Mouse (Mus musculus): Measurements from ENCODE around the gene Aplnr. TPM values are rescaled to one million over a fixed set of nuclear protein-coding genes. Genes with fewer than 3 reads are reported as not detected.

The Aplnr gene
- polyA plus RNA-seq, 1 experiment: not detected

DNA sequence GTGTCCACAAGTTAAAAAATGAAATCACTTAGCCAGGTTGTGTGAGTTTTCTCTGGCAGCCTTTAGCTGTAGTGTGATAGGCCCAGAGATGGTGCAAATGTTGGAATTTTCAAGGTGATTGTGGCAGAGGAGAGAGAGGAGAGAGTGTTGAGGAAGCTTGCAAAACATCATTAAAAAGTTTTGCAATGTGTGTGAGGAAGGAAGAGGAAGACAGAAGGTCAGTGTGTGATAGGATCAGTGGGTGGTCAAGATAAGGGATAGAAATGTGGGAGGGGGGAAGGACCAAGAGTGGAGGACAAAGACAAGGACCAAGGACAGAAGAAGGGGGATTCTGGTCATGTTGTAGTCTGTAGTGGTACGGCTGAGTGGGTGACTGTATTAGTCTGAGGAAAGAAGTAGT lies 14.3 kb downstream of the Aplnr start:
- no peaks in the 10 kb centered on the region for H3K27me3 ChIP-seq (replicated peaks)
- H3K4me1 ChIP-seq: no peaks in the 10 kb centered on the region
- H3K9me3 ChIP-seq: no peaks in the 10 kb centered on the region
- no peaks in the 10 kb centered on the region for H3K36me3 ChIP-seq (replicated peaks; ENCODE audit: low read length)
- H3K4me3 ChIP-seq (replicated peaks): no peak overlapping the region
- TF ChIP-seq GATA1 (IDR thresholded peaks at IDR 0.05; ENCODE audit: borderline replicate concordance, low read length): no peak
- TF ChIP-seq FLI1 (IDR thresholded peaks at IDR 0.05; ENCODE audit: low read length): no peak

DNA sequence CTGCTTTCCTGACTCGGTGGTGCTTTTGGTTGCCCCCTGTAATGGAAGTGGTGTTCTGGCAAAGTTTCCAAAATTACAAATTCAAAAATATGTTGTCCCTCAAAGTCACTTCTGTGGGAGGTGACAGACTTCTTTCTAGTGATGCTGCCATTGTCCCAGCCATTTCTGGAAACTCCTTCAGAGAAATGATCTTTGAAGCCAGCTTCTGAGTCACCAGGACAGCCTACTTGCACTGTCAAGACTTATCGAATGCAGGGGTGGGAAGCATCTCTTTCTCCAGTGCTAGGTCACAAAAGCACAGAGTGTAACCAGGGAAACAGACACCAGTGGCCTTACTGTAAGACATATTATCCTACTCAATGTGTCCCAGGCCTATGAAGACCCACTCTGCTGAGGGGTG lies 15.2 kb downstream of the Aplnr start:
- H3K9me3 ChIP-seq: no peaks in the 10 kb centered on the region
- no peak overlapping the region for H3K4me3 ChIP-seq (replicated peaks)
- no peak for TF ChIP-seq GATA1 (IDR thresholded peaks at IDR 0.05; ENCODE audit: borderline replicate concordance, low read length)
- no peak for TF ChIP-seq FLI1 (IDR thresholded peaks at IDR 0.05; ENCODE audit: low read length)
- no peaks in the 10 kb centered on the region for H3K4me1 ChIP-seq
- no peaks in the 10 kb centered on the region for H3K27me3 ChIP-seq (replicated peaks)
- no peaks in the 10 kb centered on the region for H3K36me3 ChIP-seq (replicated peaks; ENCODE audit: low read length)

- Histone ChIP-seq H3K36me3 (replicated peaks; ENCODE audit: low read length) (no peaks in the 10 kb centered on the region), H3K27me3 (replicated peaks) (no peaks in the 10 kb centered on the region), H3K4me3 (replicated peaks) (no peak overlapping the region), H3K4me1 (no peaks in the 10 kb centered on the region), H3K9me3 (no peaks in the 10 kb centered on the region)
- TF ChIP-seq FLI1 (IDR thresholded peaks at IDR 0.05; ENCODE audit: low read length) (no peak), GATA1 (IDR thresholded peaks at IDR 0.05; ENCODE audit: borderline replicate concordance, low read length) (no peak)
Observed at GRCm38 (mm10) chr2:85155334-85155733, 19.3 kb downstream of the Aplnr start.

- Histone ChIP-seq H3K4me1 (no peaks in the 10 kb centered on the region), H3K9me3 (no peaks in the 10 kb centered on the region), H3K27me3 (replicated peaks) (no peaks in the 10 kb centered on the region), H3K4me3 (replicated peaks) (no peak overlapping the region), H3K36me3 (replicated peaks; ENCODE audit: low read length) (no peaks in the 10 kb centered on the region)
- TF ChIP-seq FLI1 (IDR thresholded peaks at IDR 0.05; ENCODE audit: low read length): no peak
- no peak for TF ChIP-seq GATA1 (IDR thresholded peaks at IDR 0.05; ENCODE audit: borderline replicate concordance, low read length)
Observed at GRCm38 (mm10) chr2:85156136-85156535, 20.1 kb downstream of the Aplnr start.

- H3K27me3 ChIP-seq (replicated peaks): no peaks in the 10 kb centered on the region
Observed at GRCm38 (mm10) chr2:85157382-85157781, 21.4 kb downstream of the Aplnr start.

GRCm38 (mm10) chr2:85160901-85161637 lies 25.0 kb downstream of the Aplnr start:
- Histone ChIP-seq H3K4me1 (no peaks in the 10 kb centered on the region), H3K9me3 (no peaks in the 10 kb centered on the region), H3K36me3 (replicated peaks; ENCODE audit: low read length) (no peaks in the 10 kb centered on the region), H3K27me3 (replicated peaks) (no peaks in the 10 kb centered on the region), H3K4me3 (replicated peaks) (no peak overlapping the region)
- TF ChIP-seq GATA1 (IDR thresholded peaks at IDR 0.05; ENCODE audit: borderline replicate concordance, low read length): no peak
- no peak for TF ChIP-seq FLI1 (IDR thresholded peaks at IDR 0.05; ENCODE audit: low read length)

More at GRCm38 (mm10) chr2:85157382-85157781, 21.4 kb downstream of the Aplnr start:
- Histone ChIP-seq H3K4me3 (replicated peaks) (no peak overlapping the region), H3K9me3 (no peaks in the 10 kb centered on the region), H3K4me1 (no peaks in the 10 kb centered on the region), H3K36me3 (replicated peaks; ENCODE audit: low read length) (no peaks in the 10 kb centered on the region)
- TF ChIP-seq GATA1 (IDR thresholded peaks at IDR 0.05; ENCODE audit: borderline replicate concordance, low read length) (no peak), FLI1 (IDR thresholded peaks at IDR 0.05; ENCODE audit: low read length) (no peak)

DNA sequence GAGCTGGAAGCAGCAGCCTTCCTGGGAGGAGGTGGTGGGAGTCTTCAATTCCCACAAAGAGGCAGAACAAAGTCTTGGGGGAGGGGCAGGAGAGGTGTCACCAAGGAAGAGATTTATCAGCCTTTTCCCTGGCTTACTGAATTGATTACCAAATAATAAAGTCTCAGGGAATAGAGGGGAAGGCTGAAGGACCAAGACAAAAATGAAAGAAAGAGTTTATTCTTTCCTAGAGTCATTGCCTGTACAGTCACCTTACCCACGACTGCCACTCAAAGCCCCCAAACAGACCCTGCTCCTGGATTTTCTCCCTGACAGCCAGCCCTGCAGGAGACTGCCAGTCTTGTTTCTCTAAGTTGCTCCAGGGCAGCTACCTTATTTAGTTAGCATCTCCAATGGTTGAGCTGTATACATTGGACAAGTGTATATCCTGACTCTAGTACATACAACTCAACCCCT lies 25.6 kb downstream of the Aplnr start:
- no peaks in the 10 kb centered on the region for H3K36me3 ChIP-seq (replicated peaks; ENCODE audit: low read length)
- TF ChIP-seq FLI1 (IDR thresholded peaks at IDR 0.05; ENCODE audit: low read length): no peak
- no peak for TF ChIP-seq GATA1 (IDR thresholded peaks at IDR 0.05; ENCODE audit: borderline replicate concordance, low read length)

DNA sequence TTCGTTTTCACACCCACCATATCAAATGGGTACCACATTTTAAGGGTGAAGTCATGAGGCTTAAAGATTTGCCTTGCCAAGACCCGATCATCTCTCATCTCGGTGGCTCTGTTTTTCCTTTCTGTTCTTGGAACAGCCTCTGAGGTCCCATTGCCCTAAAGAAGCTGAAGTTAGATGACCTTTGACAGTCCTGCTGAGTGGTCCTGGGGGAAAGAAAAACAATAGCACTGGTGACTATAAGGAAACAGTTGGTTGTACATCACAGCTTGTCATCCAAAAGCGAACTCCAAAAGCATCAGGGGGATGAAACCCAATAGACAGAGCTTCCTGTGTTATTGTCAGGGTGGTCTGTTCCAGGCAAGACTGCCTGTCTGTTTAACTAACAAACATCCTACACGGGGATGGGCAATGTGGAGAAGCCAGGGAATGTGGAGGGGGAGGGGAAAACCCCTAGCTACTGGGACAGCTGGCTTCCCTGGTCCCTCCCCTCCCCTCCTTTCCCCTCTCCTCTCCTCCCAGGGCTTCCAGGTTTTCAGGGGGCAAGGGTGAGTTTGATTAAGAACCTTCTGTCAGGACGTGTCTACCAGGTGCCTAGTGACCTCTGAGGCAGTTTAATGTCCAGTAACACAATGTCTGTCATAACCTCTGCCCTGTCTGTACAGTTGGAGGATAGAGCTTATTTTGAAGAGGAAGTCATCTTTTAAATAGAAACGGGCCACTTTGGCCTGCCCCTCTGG lies 27.5 kb downstream of the Aplnr start:
- Histone ChIP-seq H3K4me1 (no peaks in the 10 kb centered on the region), H3K27me3 (replicated peaks) (no peaks in the 10 kb centered on the region), H3K9me3 (no peaks in the 10 kb centered on the region), H3K36me3 (replicated peaks; ENCODE audit: low read length) (no peaks in the 10 kb centered on the region), H3K4me3 (replicated peaks) (no peak overlapping the region)
- TF ChIP-seq GATA1 (IDR thresholded peaks at IDR 0.05; ENCODE audit: borderline replicate concordance, low read length) (no peak), FLI1 (IDR thresholded peaks at IDR 0.05; ENCODE audit: low read length) (no peak)

More for the DNA sequence above, 25.6 kb downstream of the Aplnr start:
- no peaks in the 10 kb centered on the region for H3K27me3 ChIP-seq (replicated peaks)
- no peaks in the 10 kb centered on the region for H3K9me3 ChIP-seq
- no peak overlapping the region for H3K4me3 ChIP-seq (replicated peaks)
- no peaks in the 10 kb centered on the region for H3K4me1 ChIP-seq

DNA sequence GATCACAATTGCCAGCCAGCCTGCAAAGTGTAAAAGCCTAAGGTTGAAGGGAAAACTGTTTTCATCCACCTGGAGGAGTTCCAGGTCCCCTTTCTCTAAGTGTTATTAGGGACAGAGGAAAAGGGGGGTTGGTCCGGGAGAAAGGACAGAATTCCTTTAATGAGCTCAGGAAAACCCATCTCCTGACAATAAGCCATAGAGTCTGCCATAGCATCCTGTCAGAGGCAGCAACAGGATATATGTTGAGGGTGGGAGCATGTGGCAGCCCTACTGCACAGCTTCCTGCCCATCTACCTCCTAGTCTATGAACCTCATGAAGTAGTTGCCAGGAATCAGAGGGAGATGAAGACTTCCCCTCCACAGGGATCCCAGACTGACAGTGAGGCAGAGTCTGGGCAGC lies 31.6 kb downstream of the Aplnr start:
- Histone ChIP-seq H3K4me3 (replicated peaks) (no peak overlapping the region), H3K4me1 (no peaks in the 10 kb centered on the region), H3K36me3 (replicated peaks; ENCODE audit: low read length) (no peaks in the 10 kb centered on the region), H3K27me3 (replicated peaks) (no peaks in the 10 kb centered on the region), H3K9me3 (no peaks in the 10 kb centered on the region)
- no peak for TF ChIP-seq GATA1 (IDR thresholded peaks at IDR 0.05; ENCODE audit: borderline replicate concordance, low read length)
- no peak for TF ChIP-seq FLI1 (IDR thresholded peaks at IDR 0.05; ENCODE audit: low read length)

DNA sequence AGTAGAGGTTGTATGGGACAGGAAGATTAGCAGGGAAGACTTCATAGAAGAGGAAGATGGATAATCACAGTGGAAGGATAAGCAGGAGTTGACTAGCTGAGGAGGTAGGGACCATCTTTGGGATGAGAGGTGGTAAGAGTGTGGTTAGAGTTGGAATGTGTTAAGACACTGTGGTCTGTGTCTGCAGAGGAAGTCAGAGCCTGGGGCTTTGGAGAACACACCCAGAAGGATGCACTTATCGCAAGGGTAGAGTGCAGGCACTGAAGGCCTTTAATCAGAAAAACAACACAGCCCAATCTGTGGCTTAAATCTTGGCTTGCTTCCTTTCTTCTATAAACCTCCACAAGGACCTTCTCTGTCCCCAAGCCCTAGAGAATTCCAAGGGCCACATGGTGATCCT lies 32.3 kb downstream of the Aplnr start:
- H3K4me1 ChIP-seq: no peaks in the 10 kb centered on the region
- no peaks in the 10 kb centered on the region for H3K9me3 ChIP-seq
- H3K36me3 ChIP-seq (replicated peaks; ENCODE audit: low read length): no peaks in the 10 kb centered on the region
- TF ChIP-seq FLI1 (IDR thresholded peaks at IDR 0.05; ENCODE audit: low read length) (no peak), GATA1 (IDR thresholded peaks at IDR 0.05; ENCODE audit: borderline replicate concordance, low read length) (no peak)
- no peaks in the 10 kb centered on the region for H3K27me3 ChIP-seq (replicated peaks)
- H3K4me3 ChIP-seq (replicated peaks): no peak overlapping the region
